In the genomic region with DNA sequence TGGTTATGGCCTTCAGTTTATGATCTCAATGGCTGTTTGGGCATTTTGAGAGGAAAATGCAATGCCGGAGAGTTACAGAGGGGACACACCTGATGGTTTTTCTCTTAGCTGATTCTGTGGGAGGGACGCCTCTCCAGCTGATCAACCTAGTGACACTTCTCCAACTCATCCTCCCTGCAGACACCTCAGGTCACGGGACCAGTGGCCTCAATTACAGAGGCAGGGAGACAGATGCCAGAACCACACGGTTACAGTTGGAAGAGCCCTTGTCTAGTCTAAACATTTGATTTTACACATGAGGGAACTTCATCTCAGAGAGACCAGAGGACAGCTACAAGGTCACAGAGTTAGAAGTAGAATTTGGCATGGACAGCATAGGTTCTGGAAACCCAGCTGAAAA, we compare ENCODE assay signal across 27 mouse cellular contexts.
DNase-seq lines count a peak whose midpoint lies in the region; ATAC-seq and TF ChIP-seq lines count a peak whose summit lies in the region.
"Had no signal": no experiment of that assay in that cellular context is flagged by ENCODE, and none has a peak within 500 bp of the region (broad histone marks: within the 10 kb centered on the region; RNA-seq: fewer than 3 reads in every experiment).

No protein-coding gene starts in this region.

- CTCF ChIA-PET in Patski (lab: Charles Lee): no interaction called here

- TF ChIP-seq CTCF in Patski (IDR thresholded peaks at IDR 0.05): no peak

- WGBS in kidney, embryonic 15.5 days: 52% methylated on average over 4 of the region's 4 CpGs
- WGBS in midbrain, embryonic 11.5 days: 82% methylated on average over 4 of the region's 4 CpGs
- 91% methylated on average over 4 of the region's 4 CpGs for WGBS in midbrain, embryonic 15.5 days
- WGBS in macrophage (ENCODE audit: missing documents): 69% methylated on average over 4 of the region's 4 CpGs

- no peaks in the 10 kb centered on the region; the same call in 1 of the 2 replicates for H3K79me2 ChIP-seq in macrophage (ENCODE audit: inconsistent target)

- POLR2A ChIA-PET in Patski (lab: Charles Lee): no interaction called here

- H3K36me3 ChIP-seq in kidney, embryonic 15.5 days: no peaks in the 10 kb centered on the region
- no peaks in the 10 kb centered on the region for H3K36me3 ChIP-seq in midbrain, embryonic 11.5 days (ENCODE audit: control insufficient read depth, insufficient read depth, low read length)
- no peaks in the 10 kb centered on the region for H3K36me3 ChIP-seq in midbrain, embryonic 15.5 days (replicated peaks)
- peaks cover 11% of the 10 kb centered on the region for H3K36me3 ChIP-seq in macrophage (ENCODE audit: inconsistent target)
- H3K36me3 ChIP-seq: embryonic facial prominence, embryonic 10.5 days; embryonic facial prominence, embryonic 15.5 days; hindbrain, embryonic 13.5 days; liver, embryonic 13.5 days; midbrain, embryonic 13.5 days; neural tube, embryonic 15.5 days had no signal

- H3K9me3 ChIP-seq in kidney, embryonic 15.5 days (replicated peaks): no peaks in the 10 kb centered on the region
- no peaks in the 10 kb centered on the region for H3K9me3 ChIP-seq in midbrain, embryonic 11.5 days (ENCODE audit: control insufficient read depth, low read length)
- H3K9me3 ChIP-seq in midbrain, embryonic 15.5 days: no peaks in the 10 kb centered on the region
- H3K9me3 ChIP-seq: embryonic facial prominence, embryonic 15.5 days; forebrain, embryonic 13.5 days; hindbrain, embryonic 13.5 days; liver, embryonic 13.5 days; midbrain, embryonic 13.5 days; neural tube, embryonic 15.5 days had no signal

- no peak overlapping the region for H3K27ac ChIP-seq in kidney, embryonic 15.5 days
- H3K27ac ChIP-seq in midbrain, embryonic 11.5 days (ENCODE audit: low read depth, low read length): no peak overlapping the region
- H3K27ac ChIP-seq in midbrain, embryonic 15.5 days: no peak overlapping the region
- H3K27ac ChIP-seq in macrophage: peak overlapping the region; percentile 96
- H3K27ac ChIP-seq: embryonic facial prominence, embryonic 10.5 days; embryonic facial prominence, embryonic 15.5 days; forebrain, embryonic 13.5 days; hindbrain, embryonic 13.5 days; kidney, postnatal 0 days; liver, embryonic 13.5 days; midbrain, embryonic 13.5 days; neural tube, embryonic 15.5 days had no signal

- no peak overlapping the region for H3K9ac ChIP-seq in kidney, embryonic 15.5 days
- H3K9ac ChIP-seq in midbrain, embryonic 11.5 days (ENCODE audit: low read length): no peak overlapping the region
- no peak overlapping the region for H3K9ac ChIP-seq in midbrain, embryonic 15.5 days
- H3K9ac ChIP-seq: embryonic facial prominence, embryonic 15.5 days; forebrain, embryonic 13.5 days; hindbrain, embryonic 13.5 days; liver, embryonic 13.5 days; midbrain, embryonic 13.5 days; neural tube, embryonic 15.5 days had no signal

- in situ Hi-C loops in Patski (cut with MboI; ENCODE audit: low pct_unique_long_range_greater_than_20kb): no loop called here

- no peaks in the 10 kb centered on the region for H3K27me3 ChIP-seq in kidney, embryonic 15.5 days
- no peaks in the 10 kb centered on the region for H3K27me3 ChIP-seq in midbrain, embryonic 11.5 days (ENCODE audit: control insufficient read depth, insufficient read depth, low read length)
- H3K27me3 ChIP-seq in midbrain, embryonic 15.5 days (replicated peaks): no peaks in the 10 kb centered on the region
- H3K27me3 ChIP-seq in Patski: no peaks in the 10 kb centered on the region
- H3K27me3 ChIP-seq: embryonic facial prominence, embryonic 15.5 days; forebrain, embryonic 13.5 days; hindbrain, embryonic 13.5 days; liver, embryonic 13.5 days; midbrain, embryonic 13.5 days; neural tube, embryonic 15.5 days had no signal

- H3K4me2 ChIP-seq in kidney, embryonic 15.5 days: no peak overlapping the region
- no peak overlapping the region for H3K4me2 ChIP-seq in midbrain, embryonic 11.5 days
- no peak overlapping the region for H3K4me2 ChIP-seq in midbrain, embryonic 15.5 days
- H3K4me2 ChIP-seq: embryonic facial prominence, embryonic 15.5 days; forebrain, embryonic 13.5 days; heart, embryonic 11.5 days; hindbrain, embryonic 13.5 days; midbrain, embryonic 13.5 days; neural tube, embryonic 15.5 days had no signal

- peaks cover 11% of the 10 kb centered on the region for H3K4me1 ChIP-seq in kidney, embryonic 15.5 days
- no peaks in the 10 kb centered on the region for H3K4me1 ChIP-seq in midbrain, embryonic 11.5 days (ENCODE audit: control insufficient read depth, insufficient read depth, low read length)
- no peaks in the 10 kb centered on the region for H3K4me1 ChIP-seq in midbrain, embryonic 15.5 days
- H3K4me1 ChIP-seq: embryonic facial prominence, embryonic 15.5 days; hindbrain, embryonic 13.5 days; neural tube, embryonic 15.5 days had no signal

- H3K4me3 ChIP-seq in kidney, embryonic 15.5 days (replicated peaks): no peak overlapping the region
- H3K4me3 ChIP-seq in midbrain, embryonic 11.5 days (ENCODE audit: low read depth, low read length): no peak overlapping the region
- H3K4me3 ChIP-seq in midbrain, embryonic 15.5 days: no peak overlapping the region
- H3K4me3 ChIP-seq in macrophage (ENCODE audit: inconsistent target): no peak overlapping the region
- H3K4me3 ChIP-seq: embryonic facial prominence, embryonic 10.5 days; embryonic facial prominence, embryonic 15.5 days; forebrain, embryonic 13.5 days; hindbrain, embryonic 13.5 days; liver, embryonic 13.5 days; midbrain, embryonic 13.5 days; neural tube, embryonic 15.5 days had no signal

- DNase-seq in kidney, postnatal 25 days: no peak
- DNase-seq in midbrain, embryonic 11.5 days (ENCODE audit: low spot score, missing footprints): peak; percentile 61
- DNase-seq in Patski (ENCODE audit: low read depth, low spot score): no peak
- DNase-seq in gastrocnemius, adult 8-10 months (ENCODE audit: low spot score in 2 of 2): no peak
- DNase-seq in lung, postnatal 10 days: no peak
- DNase-seq: adrenal gland, adult 2 months; adrenal gland, postnatal 36 days; cerebellum, adult 8-10 months; cerebellum, postnatal 25 days; heart, postnatal 4 days; lung, adult 2 months; lung, postnatal 14 days; retina, postnatal 1 day; right cerebral cortex, postnatal 14 days had no signal

- ATAC-seq in kidney, embryonic 15.5 days (replicated peaks; ENCODE audit: low FRiP score): peak; percentile 57
- no peak for ATAC-seq in midbrain, embryonic 11.5 days (ENCODE audit: low FRiP score)
- ATAC-seq in midbrain, embryonic 15.5 days (replicated peaks): no peak
- peak; percentile 32 for ATAC-seq in Patski
- ATAC-seq: forebrain, embryonic 13.5 days; intestine, postnatal 0 days; midbrain, embryonic 13.5 days had no signal

Comparison
In these comparisons a context has a peak if more than half of its experiments do, and no peak if none do; other contexts are left out.
1. ATAC-seq: peak in kidney, embryonic 15.5 days (single experiment) and Patski (single experiment); none in midbrain, embryonic 11.5 days (single experiment) and midbrain, embryonic 15.5 days (single experiment).